Mouse (Mus musculus) liver, embryonic 14.5 days (tissue): ENCODE measurements at regions not wholly inside any gene's neighbourhood (a gene's known extent, or its start where the extent isn't known, plus 50 kb on each side); places are given as distances from the start of the nearest gene placed in this dataset.

Source experiments
- ATAC-seq: fragments of 200-750 bp; cut with Nextera tagmentation; 2 replicates; pipeline ENCODE4 v1.8.0; 2017; ENCODE audit warnings: moderate number of reproducible peaks, mild to moderate bottlenecking, moderate library complexity; ENCODE audit not compliant: insufficient read depth
- DNase-seq, 3 experiments: peaks; one replicate each; pipeline ENCODE4 v3.0.0-alpha.2; 2012 to 2013; ENCODE audit warnings: low read depth in 3 of 3, low spot score in 3 of 3
- H3K27ac ChIP-seq: fragments of 300-500 bp; sonication (generic); 2 replicates; pipeline ENCODE4 v1.5.1; 2014; ENCODE audit warnings: moderate library complexity, mild to moderate bottlenecking, control low read depth, inconsistent platforms
- H3K27me3 ChIP-seq: fragments of 300-500 bp; sonication (generic); 2 replicates; pipeline ENCODE4 v1.6.1; 2014; ENCODE audit warnings: mild to moderate bottlenecking, low read length, moderate library complexity; ENCODE audit not compliant: control insufficient read depth, insufficient read depth
- H3K36me3 ChIP-seq: fragments of 300-500 bp; sonication (generic); replicated peaks from 2 replicates; pipeline ENCODE4 v1.6.1; 2014; ENCODE audit warnings: low read depth; ENCODE audit not compliant: control insufficient read depth, insufficient read depth
- H3K4me1 ChIP-seq, 2 experiments: fragments of 200-500 bp in 1 of 2; fragments of 300-500 bp in 1 of 2; sonication (generic) in 1 of 2; replicated peaks; 2 replicates each; pipeline ENCODE4 v1.6.1; 2012 to 2014; ENCODE audit warnings: antibody characterized with exemption in 1 of 2, inconsistent platforms in 1 of 2, low read length in 1 of 2; ENCODE audit not compliant: control insufficient read depth in 2 of 2, insufficient read depth in 2 of 2
- H3K4me2 ChIP-seq: fragments of 300-500 bp; sonication (generic); 2 replicates; pipeline ENCODE4 v1.6.1; 2014; ENCODE audit warnings: low read depth, mild to moderate bottlenecking, control low read depth, moderate library complexity
- H3K4me3 ChIP-seq, 2 experiments: fragments of 200-500 bp in 1 of 2; fragments of 300-500 bp in 1 of 2; sonication (generic) in 1 of 2; 2 replicates each; pipeline ENCODE4 v1.5.1; 2012 to 2014; ENCODE audit warnings: low read depth in 2 of 2, low read length in 2 of 2, mild to moderate bottlenecking in 2 of 2, control low read depth in 1 of 2, inconsistent platforms in 1 of 2, moderate library complexity in 1 of 2; ENCODE audit not compliant: insufficient read depth in 1 of 2
- H3K9ac ChIP-seq: fragments of 300-500 bp; sonication (generic); replicated peaks from 2 replicates; pipeline ENCODE4 v1.6.1; 2014; ENCODE audit warnings: mild to moderate bottlenecking, control low read depth, moderate library complexity
- H3K9me3 ChIP-seq: fragments of 300-500 bp; sonication (generic); 2 replicates; pipeline ENCODE4 v1.6.1; 2016; ENCODE audit warnings: low read length, mixed read lengths; ENCODE audit not compliant: control insufficient read depth
- CTCF ChIP-seq: IDR thresholded peaks from 2 replicates; pipeline ENCODE4 v1.5.1; 2016; ENCODE audit warnings: antibody characterized with exemption, low read depth, control low read depth
- EP300 ChIP-seq: IDR thresholded peaks from 2 replicates; pipeline ENCODE4 v1.6.1; 2016; ENCODE audit warnings: antibody characterized with exemption, low read depth
- WGBS: fragments of 180-500 bp; shearing (Covaris S2); extraction: QIAGEN DNeasy Blood & Tissue Kit; methylation state at CpG from one replicate; pipeline ENCODE4 v1.1.7; 2014; ENCODE audit not compliant: insufficient replicate concordance; 5-methylcytosine and 5-hydroxymethylcytosine counted together

GRCm38 (mm10) chr13:54847764-54848183 is 58.6 kb downstream of the Tspan17 start:
- no peak overlapping the region for H3K27ac ChIP-seq
- no peaks in the 10 kb centered on the region for H3K36me3 ChIP-seq

GRCm38 (mm10) chr13:54851131-54851530 is 62.0 kb downstream of the Tspan17 start:
- Histone ChIP-seq H3K27ac (no peak overlapping the region), H3K4me1 (no peaks in the 10 kb centered on the region), H3K36me3 (no peaks in the 10 kb centered on the region), H3K9ac (no peak overlapping the region), H3K4me2 (no peak overlapping the region), H3K4me3 (no peak overlapping the region), H3K27me3 (no peaks in the 10 kb centered on the region), H3K9me3 (no peaks in the 10 kb centered on the region)
- DNase-seq (no peak), ATAC-seq (no peak)
- WGBS: 38% methylated on average over 4 of the region's 4 CpGs
- no peak for TF ChIP-seq EP300
- no peak for TF ChIP-seq CTCF

More at GRCm38 (mm10) chr13:54847764-54848183, 58.6 kb downstream of the Tspan17 start:
- Histone ChIP-seq H3K4me1 (no peaks in the 10 kb centered on the region), H3K4me3 (no peak overlapping the region), H3K9me3 (no peaks in the 10 kb centered on the region), H3K27me3 (no peaks in the 10 kb centered on the region), H3K4me2 (no peak overlapping the region), H3K9ac (no peak overlapping the region)
- ATAC-seq (no peak), DNase-seq (no peak)
- WGBS: 40% methylated on average over 3 of the region's 3 CpGs
- TF ChIP-seq EP300: no peak
- no peak for TF ChIP-seq CTCF

- Histone ChIP-seq H3K27ac (no peak overlapping the region), H3K4me2 (no peak overlapping the region), H3K27me3 (no peaks in the 10 kb centered on the region), H3K4me3 (no peak overlapping the region), H3K4me1 (no peaks in the 10 kb centered on the region), H3K9me3 (no peaks in the 10 kb centered on the region), H3K36me3 (no peaks in the 10 kb centered on the region), H3K9ac (no peak overlapping the region)
- 50% methylated on average over 14 of the region's 14 CpGs for WGBS
- TF ChIP-seq EP300 (no peak), CTCF (no peak)
- ATAC-seq (no peak), DNase-seq (no peak)
Observed at GRCm38 (mm10) chr13:54855333-54856238, 66.4 kb downstream of the Tspan17 start.

- H3K9me3 ChIP-seq: no peaks in the 10 kb centered on the region
- no peaks in the 10 kb centered on the region for H3K4me1 ChIP-seq
- TF ChIP-seq CTCF: no peak
- TF ChIP-seq EP300: no peak
- WGBS: 59% methylated on average over 4 of the region's 4 CpGs
- ATAC-seq: no peak
- no peaks in the 10 kb centered on the region for H3K36me3 ChIP-seq
- no peak overlapping the region for H3K27ac ChIP-seq
- no peaks in the 10 kb centered on the region for H3K27me3 ChIP-seq
- no peak for DNase-seq
- H3K9ac ChIP-seq: no peak overlapping the region
- H3K4me3 ChIP-seq: no peak overlapping the region
- no peak overlapping the region for H3K4me2 ChIP-seq
Observed at GRCm38 (mm10) chr13:54862931-54863330, 73.8 kb downstream of the Tspan17 start.

- H3K27ac ChIP-seq: no peak overlapping the region
- TF ChIP-seq EP300 (no peak), CTCF (no peak)
- DNase-seq: no peak
- H3K4me2 ChIP-seq: no peak overlapping the region
- H3K9me3 ChIP-seq: no peaks in the 10 kb centered on the region
- no peak for ATAC-seq
- no peaks in the 10 kb centered on the region for H3K4me1 ChIP-seq
- H3K4me3 ChIP-seq: no peak overlapping the region
- 36% methylated on average over 10 of the region's 10 CpGs for WGBS
- H3K36me3 ChIP-seq: no peaks in the 10 kb centered on the region
- H3K9ac ChIP-seq: no peak overlapping the region
- H3K27me3 ChIP-seq: no peaks in the 10 kb centered on the region
Observed at GRCm38 (mm10) chr13:54864048-54864447, 74.9 kb downstream of the Tspan17 start.
